Mouse (Mus musculus): Measurements from ENCODE around the gene Hist1h4n.
"Not testable (repeated sequence)": the region's sequence is repeated elsewhere in the genome, so short reads cannot be mapped to it uniquely, and the experiment has no call there.

Hist1h4n gene

DNA sequence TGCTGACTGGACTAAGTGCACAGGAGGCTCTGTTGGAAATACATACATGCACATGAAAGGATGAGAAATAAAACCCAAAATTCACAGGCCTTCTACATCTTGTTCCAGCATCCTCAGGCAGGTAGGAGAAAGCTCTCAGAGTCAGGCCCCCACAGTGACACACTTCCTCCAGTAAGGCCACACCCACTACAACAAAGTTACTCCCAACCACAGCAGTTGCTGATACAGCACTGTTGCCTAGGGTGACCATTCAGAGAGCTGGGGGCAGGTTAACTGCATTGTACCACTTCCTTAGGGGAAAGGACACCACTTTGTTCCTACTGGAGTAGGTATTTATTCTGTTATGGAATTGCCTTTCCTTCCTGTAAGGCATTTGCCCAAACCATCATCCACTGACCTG, 34.8 kb downstream of the Hist1h4n start:
- DNase-seq (ENCODE audit: inconsistent age in 2 of 2, low spot score in 1 of 2): not testable (repeated sequence)

- no peak for DNase-seq (ENCODE audit: inconsistent age in 2 of 2, low spot score in 1 of 2)
These were observed 36.4 kb downstream of the Hist1h4n start for GRCm38 (mm10) chr13:21795584-21795983.

DNA sequence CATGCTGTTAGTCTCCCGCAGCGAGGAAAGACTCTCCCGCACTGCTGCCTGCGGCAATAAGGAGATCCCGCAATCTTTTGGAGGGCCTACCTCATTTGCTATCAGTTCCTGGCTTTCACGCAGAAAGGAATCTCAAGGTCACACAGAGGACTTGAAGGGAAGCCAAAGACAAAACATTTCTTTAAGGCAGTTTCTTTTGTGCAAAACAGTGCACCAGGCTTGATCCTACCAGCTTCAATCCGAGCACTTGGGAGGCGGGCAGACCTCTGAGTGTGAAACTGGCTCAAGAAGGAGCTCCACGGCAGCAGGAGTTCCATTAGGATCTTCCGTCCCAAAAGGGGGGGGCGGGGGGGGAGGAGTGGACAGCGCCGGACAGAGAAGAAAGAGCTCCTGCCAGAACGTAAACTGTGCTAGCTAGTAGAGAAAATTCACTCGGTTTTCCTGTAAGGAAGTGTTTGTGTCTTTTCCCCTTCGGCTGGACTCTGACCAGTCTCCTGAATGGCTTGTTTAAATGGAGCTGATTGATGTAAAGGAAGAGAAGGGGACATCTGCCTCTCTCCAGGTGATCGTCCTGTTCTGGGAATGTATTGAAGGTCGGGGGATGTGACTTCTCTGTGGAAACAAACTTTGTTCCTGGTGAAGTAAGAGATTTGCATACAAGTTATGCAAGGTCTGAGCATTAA, 41.3 kb downstream of the Hist1h4n start:
- DNase-seq (ENCODE audit: inconsistent age in 2 of 2, low spot score in 1 of 2): peak in 1 of 2 experiments; percentile 65

GRCm38 (mm10) chr13:21789925-21790324, 42.1 kb downstream of the Hist1h4n start:
- DNase-seq (ENCODE audit: inconsistent age in 2 of 2, low spot score in 1 of 2): no peak

DNA sequence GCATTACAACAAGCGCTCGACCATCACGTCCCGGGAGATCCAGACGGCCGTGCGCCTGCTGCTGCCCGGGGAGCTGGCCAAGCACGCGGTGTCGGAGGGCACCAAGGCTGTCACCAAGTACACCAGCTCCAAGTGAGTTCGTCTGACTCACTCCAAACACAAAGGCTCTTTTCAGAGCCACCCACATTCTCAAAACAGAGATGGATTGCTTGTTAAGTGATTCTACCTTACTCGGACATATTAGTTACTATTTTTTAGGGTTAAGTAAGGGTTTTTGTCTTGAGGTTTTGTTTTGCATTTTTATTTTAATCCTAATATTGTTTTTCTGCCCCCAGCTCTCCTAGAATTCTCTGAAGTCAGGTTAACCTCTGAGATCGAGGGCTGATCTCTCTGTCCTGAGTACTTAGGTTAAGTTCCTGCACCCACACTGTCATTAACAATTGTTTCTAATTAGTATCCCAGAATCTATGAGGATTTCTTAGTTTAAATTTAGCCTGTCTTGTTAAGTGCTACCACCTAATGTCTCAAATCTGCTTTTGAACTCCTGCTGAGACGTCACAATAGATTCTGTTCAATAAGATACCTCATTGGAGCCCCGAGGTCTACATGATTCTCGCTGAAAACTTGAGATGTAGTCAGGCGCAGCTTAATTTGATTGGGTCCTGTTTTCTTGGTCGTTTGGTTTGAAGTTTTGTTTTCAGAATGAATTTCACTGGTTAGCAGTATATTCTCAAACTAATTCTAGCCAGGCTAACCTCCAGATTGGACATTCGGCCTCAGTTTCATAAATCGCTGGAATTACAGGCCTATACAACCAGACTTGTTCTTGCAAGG, 44.0 kb downstream of the Hist1h4n start:
- no peak for DNase-seq (ENCODE audit: inconsistent age in 2 of 2, low spot score in 1 of 2)

DNA sequence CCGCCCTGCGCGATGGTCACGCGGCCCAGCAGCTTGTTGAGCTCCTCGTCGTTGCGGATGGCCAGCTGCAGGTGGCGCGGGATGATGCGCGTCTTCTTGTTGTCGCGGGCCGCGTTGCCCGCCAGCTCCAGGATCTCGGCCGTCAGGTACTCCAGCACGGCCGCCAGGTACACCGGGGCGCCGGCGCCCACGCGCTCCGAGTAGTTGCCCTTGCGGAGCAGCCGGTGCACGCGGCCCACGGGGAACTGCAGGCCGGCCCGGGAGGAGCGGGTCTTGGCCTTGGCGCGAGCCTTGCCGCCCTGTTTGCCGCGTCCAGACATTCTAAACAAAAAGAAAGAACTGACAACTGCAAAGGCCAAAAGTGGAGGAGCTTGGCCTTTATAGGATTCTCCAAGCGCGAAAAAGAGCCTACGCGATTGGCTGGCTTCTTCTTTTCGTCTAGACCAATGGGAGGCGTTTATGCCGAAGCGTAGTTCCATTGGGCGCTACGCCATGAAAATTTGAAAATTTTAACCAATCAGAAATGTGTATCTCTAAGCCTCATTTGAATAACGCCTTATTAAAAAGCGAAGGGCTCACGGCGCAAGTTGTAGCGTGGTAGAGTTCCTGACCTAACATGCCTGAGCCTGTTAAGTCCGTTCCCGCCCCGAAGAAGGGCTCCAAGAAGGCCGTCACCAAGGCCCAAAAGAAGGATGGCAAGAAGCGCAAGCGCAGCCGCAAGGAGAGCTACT, 44.9 kb downstream of the Hist1h4n start, which contains the start of the genes Hist1h2an and Hist1h2bp:
Hist1h2an (minus strand) TSS at position 320 of the 731 bp plus-strand sequence.
Hist1h2bp (plus strand) TSS at position 563 of the 731 bp plus-strand sequence.
- DNase-seq (ENCODE audit: inconsistent age in 2 of 2, low spot score in 1 of 2): peak; percentile 91 to 98

- DNase-seq (ENCODE audit: inconsistent age in 2 of 2, low spot score in 1 of 2): peak in 1 of 2 experiments; percentile 21
These were observed 45.7 kb downstream of the Hist1h4n start for GRCm38 (mm10) chr13:21786189-21786898.

GRCm38 (mm10) chr13:21784311-21784710, 47.7 kb downstream of the Hist1h4n start:
- peak in 1 of 2 experiments; percentile 18 for DNase-seq (ENCODE audit: inconsistent age in 2 of 2, low spot score in 1 of 2)

GRCm38 (mm10) chr13:21783734-21784161, 48.2 kb downstream of the Hist1h4n start:
- peak; percentile 12 to 68 for DNase-seq (ENCODE audit: inconsistent age in 2 of 2, low spot score in 1 of 2)

DNA sequence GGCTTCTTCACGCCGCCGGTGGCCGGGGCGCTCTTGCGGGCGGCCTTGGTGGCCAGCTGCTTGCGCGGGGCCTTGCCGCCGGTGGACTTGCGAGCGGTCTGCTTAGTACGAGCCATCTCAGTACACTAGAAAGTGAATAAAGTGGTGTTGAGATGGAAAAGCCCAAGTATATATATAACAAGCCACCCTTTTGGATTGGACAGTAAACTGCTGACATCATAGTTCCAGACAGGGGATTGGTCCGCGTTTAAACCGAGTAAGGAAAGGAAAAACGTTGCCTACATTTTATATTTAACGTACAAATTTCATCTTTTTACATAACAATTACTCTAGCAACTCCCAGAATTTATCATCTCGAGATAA, 48.8 kb downstream of the Hist1h4n start, which contains the start of gene Hist1h3i:
Hist1h3i (minus strand) TSS at position 116 of the 363 bp plus-strand sequence.
- DNase-seq (ENCODE audit: inconsistent age in 2 of 2, low spot score in 1 of 2): peak; percentile 55 to 94

DNA sequence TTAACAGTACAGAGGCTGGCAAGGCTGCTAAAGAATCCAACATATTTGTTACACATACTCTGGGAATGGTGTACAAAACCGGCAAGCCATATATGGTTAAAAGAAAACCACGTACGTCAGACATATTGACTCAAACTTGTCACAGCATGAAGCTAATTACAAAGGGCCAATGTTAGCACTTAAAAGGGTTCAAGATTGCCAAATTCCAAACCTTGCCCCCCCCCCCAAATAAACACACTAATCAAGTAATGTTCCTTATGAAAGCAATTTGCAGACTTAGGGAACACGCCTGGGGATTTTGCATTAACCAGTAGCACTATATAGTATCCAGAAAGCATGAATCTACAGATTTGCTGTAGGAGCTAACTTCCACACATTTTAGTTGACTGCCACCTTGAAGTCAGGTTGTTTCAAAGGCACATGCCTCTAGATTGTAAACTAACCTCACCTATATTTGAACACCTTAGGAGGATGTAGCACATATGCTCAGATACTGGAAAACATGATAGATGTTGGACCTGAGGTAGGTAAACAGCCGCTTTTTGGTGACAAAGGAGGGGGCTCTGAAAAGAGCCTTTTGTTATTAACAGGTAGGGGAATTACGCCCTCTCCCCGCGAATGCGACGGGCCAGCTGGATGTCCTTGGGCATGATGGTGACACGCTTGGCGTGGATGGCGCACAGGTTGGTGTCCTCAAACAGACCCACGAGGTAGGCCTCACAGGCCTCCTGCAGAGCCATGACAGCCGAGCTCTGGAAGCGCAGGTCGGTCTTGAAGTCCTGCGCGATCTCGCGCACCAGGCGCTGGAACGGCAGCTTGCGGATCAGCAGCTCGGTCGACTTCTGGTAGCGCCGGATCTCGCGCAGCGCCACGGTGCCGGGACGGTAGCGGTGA, 49.4 kb downstream of the Hist1h4n start:
- DNase-seq (ENCODE audit: inconsistent age in 2 of 2, low spot score in 1 of 2): not testable (repeated sequence)

Data from adrenal gland, adult (tissue).